Mouse (Mus musculus): ENCODE results near the gene Ccdc158.

GRCm38 (mm10) chr5:92688124-92688523 is 13.1 kb upstream of the Ccdc158 start:
- TF ChIP-seq CTCF (IDR thresholded peaks at IDR 0.05; ENCODE audit: extremely low read depth, insufficient read depth, insufficient read length, insufficient replicate concordance): no peak
- TF ChIP-seq POLR2A (IDR thresholded peaks at IDR 0.05; ENCODE audit: low read depth, low read length): no peak

All from spleen, adult 2 months (tissue).